Mouse (Mus musculus) liver, embryonic 14.5 days (tissue): Measurements from ENCODE around the gene 2410004B18Rik. TPM values are rescaled to one million over a fixed set of nuclear protein-coding genes. Genes with fewer than 3 reads are reported as not detected.

Experiments
- ATAC-seq: fragments of 200-750 bp; cut with Nextera tagmentation; 2 replicates; pipeline ENCODE4 v1.8.0; 2017; ENCODE audit warnings: moderate number of reproducible peaks, mild to moderate bottlenecking, moderate library complexity; ENCODE audit not compliant: insufficient read depth
- DNase-seq, 3 experiments: peaks; one replicate each; pipeline ENCODE4 v3.0.0-alpha.2; 2012 to 2013; ENCODE audit warnings: low read depth in 3 of 3, low spot score in 3 of 3
- H3K27ac ChIP-seq: fragments of 300-500 bp; sonication (generic); 2 replicates; pipeline ENCODE4 v1.5.1; 2014; ENCODE audit warnings: moderate library complexity, mild to moderate bottlenecking, control low read depth, inconsistent platforms
- H3K27me3 ChIP-seq: fragments of 300-500 bp; sonication (generic); 2 replicates; pipeline ENCODE4 v1.6.1; 2014; ENCODE audit warnings: mild to moderate bottlenecking, low read length, moderate library complexity; ENCODE audit not compliant: control insufficient read depth, insufficient read depth
- H3K36me3 ChIP-seq: fragments of 300-500 bp; sonication (generic); replicated peaks from 2 replicates; pipeline ENCODE4 v1.6.1; 2014; ENCODE audit warnings: low read depth; ENCODE audit not compliant: control insufficient read depth, insufficient read depth
- H3K4me1 ChIP-seq, 2 experiments: fragments of 200-500 bp in 1 of 2; fragments of 300-500 bp in 1 of 2; sonication (generic) in 1 of 2; replicated peaks; 2 replicates each; pipeline ENCODE4 v1.6.1; 2012 to 2014; ENCODE audit warnings: antibody characterized with exemption in 1 of 2, inconsistent platforms in 1 of 2, low read length in 1 of 2; ENCODE audit not compliant: control insufficient read depth in 2 of 2, insufficient read depth in 2 of 2
- H3K4me2 ChIP-seq: fragments of 300-500 bp; sonication (generic); 2 replicates; pipeline ENCODE4 v1.6.1; 2014; ENCODE audit warnings: low read depth, mild to moderate bottlenecking, control low read depth, moderate library complexity
- H3K4me3 ChIP-seq, 2 experiments: fragments of 200-500 bp in 1 of 2; fragments of 300-500 bp in 1 of 2; sonication (generic) in 1 of 2; 2 replicates each; pipeline ENCODE4 v1.5.1; 2012 to 2014; ENCODE audit warnings: low read depth in 2 of 2, low read length in 2 of 2, mild to moderate bottlenecking in 2 of 2, control low read depth in 1 of 2, inconsistent platforms in 1 of 2, moderate library complexity in 1 of 2; ENCODE audit not compliant: insufficient read depth in 1 of 2
- H3K9ac ChIP-seq: fragments of 300-500 bp; sonication (generic); replicated peaks from 2 replicates; pipeline ENCODE4 v1.6.1; 2014; ENCODE audit warnings: mild to moderate bottlenecking, control low read depth, moderate library complexity
- H3K9me3 ChIP-seq: fragments of 300-500 bp; sonication (generic); 2 replicates; pipeline ENCODE4 v1.6.1; 2016; ENCODE audit warnings: low read length, mixed read lengths; ENCODE audit not compliant: control insufficient read depth
- CTCF ChIP-seq: IDR thresholded peaks from 2 replicates; pipeline ENCODE4 v1.5.1; 2016; ENCODE audit warnings: antibody characterized with exemption, low read depth, control low read depth
- EP300 ChIP-seq: IDR thresholded peaks from 2 replicates; pipeline ENCODE4 v1.6.1; 2016; ENCODE audit warnings: antibody characterized with exemption, low read depth
- WGBS: fragments of 180-500 bp; shearing (Covaris S2); extraction: QIAGEN DNeasy Blood & Tissue Kit; methylation state at CpG from one replicate; pipeline ENCODE4 v1.1.7; 2014; ENCODE audit not compliant: insufficient replicate concordance; 5-methylcytosine and 5-hydroxymethylcytosine counted together
- polyA plus RNA-seq, 2 experiments: library from polyadenylated mRNA; depleted of rRNA in 1 of 2; stranded (reverse) in 1 of 2; unstranded in 1 of 2; fragments of >200 nt; fragmentation: Nextera tagmentation in 1 of 2; extraction: Ambion mirVana in 1 of 2; gene quantifications; 2 replicates each; pipeline versions ENCODE4 v1.2.1 to v1.2.3; 2012 to 2014

The 2410004B18Rik gene
- 6.2 and 7.8 TPM in 2 replicates for polyA plus RNA-seq (2012; rRNA removed)
- 14.4 and 17.4 TPM in 2 replicates for polyA plus RNA-seq (2014; fragmentation: Nextera tagmentation; extraction: Ambion mirVana)

DNA sequence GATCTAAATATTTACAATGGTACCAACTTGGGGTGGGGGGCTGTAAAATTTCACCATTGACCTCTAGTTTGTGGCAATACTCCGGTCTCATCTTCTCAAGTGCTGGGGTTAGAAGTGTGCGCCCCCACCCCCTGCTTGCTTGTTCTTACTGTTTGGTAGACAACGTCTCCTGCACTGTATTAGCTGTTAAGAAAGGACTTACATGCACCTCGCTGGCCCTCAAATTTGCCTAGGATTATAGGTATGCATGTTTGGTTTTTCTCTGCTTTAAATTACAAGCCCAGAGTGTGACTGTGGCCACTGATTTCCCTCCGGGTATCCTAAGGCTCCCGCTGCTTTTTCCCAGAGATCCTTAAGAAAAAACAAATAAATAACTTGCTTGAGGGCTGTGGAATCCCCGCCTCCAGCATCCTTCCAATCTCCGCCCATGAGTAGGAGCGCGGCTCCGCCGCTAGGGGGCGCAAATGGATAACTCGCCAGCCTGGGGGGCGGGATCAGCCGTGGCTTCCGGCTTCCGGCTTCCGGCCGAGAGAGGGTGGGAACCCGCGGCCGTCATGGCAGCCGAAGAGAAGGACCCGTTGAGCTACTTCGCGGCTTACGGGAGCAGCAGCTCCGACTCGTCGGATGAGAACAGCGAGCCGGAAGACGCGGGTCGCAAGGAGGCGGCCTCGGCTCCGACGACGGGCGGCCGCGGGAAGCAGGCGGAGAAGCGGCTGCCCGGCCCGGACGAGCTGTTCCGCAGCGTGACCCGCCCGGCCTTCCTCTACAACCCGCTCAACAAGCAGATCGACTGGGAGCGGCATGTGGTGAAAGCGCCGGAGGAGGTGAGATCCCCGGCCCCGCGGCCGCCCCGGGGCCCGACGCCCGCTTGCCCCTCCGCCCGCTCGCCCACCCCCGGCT lies at the start of gene 2410004B18Rik:
Gene 2410004B18Rik, plus strand, starts transcription at position 510 of the 900 bp plus-strand sequence.
- H3K9me3 ChIP-seq, result no peaks in the 10 kb centered on the region
- H3K27me3 ChIP-seq, result no peaks in the 10 kb centered on the region
- TF ChIP-seq CTCF (peak; percentile 98), EP300 (no peak)
- peak within 1 kb of the TSS; percentile 78 for H3K4me2 ChIP-seq
- H3K4me1 ChIP-seq, result peaks cover 11 to 17% of the 10 kb centered on the region in 2 experiments
- DNase-seq, result peak; percentile 78 to 85 (median 80)
- H3K4me3 ChIP-seq, result peak within 1 kb of the TSS; percentile 79 to 93
- H3K9ac ChIP-seq, result peak within 1 kb of the TSS; percentile 84
- WGBS, result 2% methylated on average over 65 of the region's 70 CpGs
- H3K36me3 ChIP-seq, result peaks cover 1% of the 10 kb centered on the region
- peak; percentile 90 for ATAC-seq
- H3K27ac ChIP-seq, result no peak within 1 kb of the TSS

DNA sequence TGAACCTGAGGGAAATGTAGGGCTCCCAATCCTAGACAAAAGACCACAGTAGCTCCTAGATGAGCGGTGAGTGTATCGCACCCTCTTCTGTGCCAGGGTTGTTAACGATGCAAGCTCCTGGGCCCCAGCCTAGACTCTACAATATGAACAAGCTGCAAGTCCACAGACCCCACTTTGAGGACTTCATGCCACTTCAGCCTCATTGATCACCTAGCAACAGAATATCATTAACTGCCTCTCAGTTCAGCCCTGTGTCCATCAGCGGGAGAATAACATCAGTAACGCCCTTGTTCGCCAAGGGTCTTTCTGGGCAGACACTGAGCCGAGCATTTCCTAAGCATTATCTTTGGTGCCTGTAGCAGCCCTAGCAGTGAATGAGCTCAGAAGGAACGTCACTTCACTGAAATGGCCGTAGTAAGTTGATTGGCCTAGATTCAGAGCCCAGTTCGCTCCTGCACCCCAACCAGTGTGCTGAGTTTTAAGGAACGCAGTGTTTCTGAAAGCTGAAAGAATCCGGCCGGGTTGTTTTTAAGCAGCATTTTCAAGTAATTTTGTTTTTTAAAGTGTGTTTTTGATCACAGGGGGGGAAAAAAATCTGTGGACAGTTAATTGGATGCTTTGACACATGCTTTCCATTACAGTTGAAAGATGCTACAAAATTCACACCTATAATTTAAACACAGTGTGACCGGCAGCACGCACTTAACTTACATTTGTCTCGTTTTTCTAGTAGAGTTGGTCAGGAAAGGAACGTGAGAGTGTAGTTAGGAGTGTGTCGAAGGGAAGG lies 47.3 kb upstream of the 2410004B18Rik start:
- no peaks in the 10 kb centered on the region for H3K9me3 ChIP-seq
- no peak overlapping the region for H3K4me3 ChIP-seq
- H3K36me3 ChIP-seq, result no peaks in the 10 kb centered on the region
- TF ChIP-seq CTCF, result no peak
- H3K9ac ChIP-seq, result no peak overlapping the region
- ATAC-seq (no peak), DNase-seq (no peak)
- H3K4me2 ChIP-seq, result no peak overlapping the region
- no peak overlapping the region for H3K27ac ChIP-seq
- H3K4me1 ChIP-seq, result 0 out of 4 replicates have a peak, but pooled peaks cover 0 to 3% of the 10 kb centered on the region in 2 experiments
- WGBS, result 79% methylated on average over 18 of the region's 18 CpGs
- H3K27me3 ChIP-seq, result no peaks in the 10 kb centered on the region

DNA sequence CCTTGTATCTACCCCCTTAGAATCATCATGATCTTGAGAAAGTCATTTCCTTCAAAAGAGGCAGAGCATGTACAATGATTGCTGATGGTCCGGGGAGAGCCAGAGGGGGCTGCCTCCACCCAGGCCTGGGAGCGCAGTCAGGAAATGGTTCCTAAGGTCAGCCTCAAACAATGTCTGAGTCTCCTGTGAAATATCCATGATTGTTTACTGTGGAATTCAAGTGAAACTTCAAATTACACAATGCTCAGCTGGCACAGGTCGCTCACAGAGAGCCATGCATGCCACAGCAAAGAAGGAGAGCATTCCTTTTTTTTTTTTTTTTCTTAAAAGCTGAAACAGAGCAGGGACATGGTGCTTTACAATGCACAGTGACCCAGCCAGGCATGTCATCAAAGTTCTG lies 45.4 kb upstream of the 2410004B18Rik start:
- DNase-seq, result no peak
- Histone ChIP-seq H3K9ac (no peak overlapping the region), H3K27me3 (no peaks in the 10 kb centered on the region), H3K27ac (no peak overlapping the region), H3K36me3 (no peaks in the 10 kb centered on the region), H3K9me3 (no peaks in the 10 kb centered on the region), H3K4me1 (no peaks in the 10 kb centered on the region), H3K4me2 (no peak overlapping the region), H3K4me3 (no peak overlapping the region)
- ATAC-seq, result no peak
- no peak for TF ChIP-seq CTCF
- no peak for TF ChIP-seq EP300
- WGBS, result 47% methylated on average over 3 of the region's 3 CpGs

DNA sequence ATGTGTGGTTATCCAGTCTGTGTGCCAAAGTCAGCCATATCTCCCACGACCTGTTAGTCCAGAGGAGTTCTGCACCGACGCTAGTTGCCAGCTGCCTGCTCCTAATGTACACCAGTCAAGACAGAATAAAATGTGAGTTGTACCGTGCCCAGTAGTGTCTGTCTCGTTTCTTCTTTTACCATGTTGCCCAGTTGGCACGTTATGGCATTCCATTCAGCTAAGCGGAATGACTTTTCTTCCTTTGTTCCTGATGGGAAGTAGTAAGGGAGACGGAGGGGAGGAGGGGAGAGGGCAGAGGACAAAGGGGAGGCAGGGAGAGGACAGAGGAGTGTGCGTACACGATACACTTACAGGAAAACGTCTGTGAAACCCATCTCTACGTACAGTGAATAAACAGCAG lies 43.7 kb upstream of the 2410004B18Rik start:
- Histone ChIP-seq H3K27me3 (no peaks in the 10 kb centered on the region), H3K9me3 (no peaks in the 10 kb centered on the region), H3K4me1 (no peaks in the 10 kb centered on the region), H3K4me3 (no peak overlapping the region), H3K36me3 (no peaks in the 10 kb centered on the region), H3K4me2 (no peak overlapping the region), H3K27ac (no peak overlapping the region), H3K9ac (no peak overlapping the region)
- ATAC-seq (no peak), DNase-seq (no peak)
- WGBS, result 65% methylated on average over 12 of the region's 12 CpGs
- TF ChIP-seq CTCF (no peak), EP300 (no peak)

DNA sequence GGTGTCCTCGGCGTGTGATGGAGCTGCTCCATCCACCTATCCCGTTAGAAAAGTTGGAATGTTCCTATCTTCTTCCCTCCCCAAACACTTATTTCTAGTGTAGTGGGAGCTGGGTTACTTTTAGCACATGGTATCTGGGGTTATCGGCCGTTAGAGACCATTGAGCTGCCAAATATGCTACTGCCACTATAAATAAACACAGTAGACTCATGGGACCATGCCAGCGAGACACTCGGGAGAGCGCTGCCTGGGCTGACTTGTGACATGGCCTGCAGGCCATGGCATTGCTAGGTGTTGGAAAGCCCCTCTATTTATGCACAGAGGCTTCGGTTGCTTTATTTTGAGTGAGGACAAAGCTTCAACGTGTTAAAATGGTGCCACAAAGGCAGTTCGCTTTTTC lies 40.1 kb upstream of the 2410004B18Rik start:
- no peaks in the 10 kb centered on the region for H3K4me1 ChIP-seq
- no peak overlapping the region for H3K9ac ChIP-seq
- 75% methylated on average over 11 of the region's 11 CpGs for WGBS
- H3K27me3 ChIP-seq, result no peaks in the 10 kb centered on the region
- TF ChIP-seq CTCF (no peak), EP300 (no peak)
- H3K4me2 ChIP-seq, result no peak overlapping the region
- DNase-seq (no peak), ATAC-seq (no peak)
- no peaks in the 10 kb centered on the region for H3K9me3 ChIP-seq
- H3K27ac ChIP-seq, result no peak overlapping the region
- no peaks in the 10 kb centered on the region for H3K36me3 ChIP-seq
- no peak overlapping the region for H3K4me3 ChIP-seq
